Mouse (Mus musculus): Measurements from ENCODE around the gene A530032D15Rik. TPM values are rescaled to one million over a fixed set of nuclear protein-coding genes. Genes with fewer than 3 reads are reported as not detected.
"Not testable (repeated sequence)": the region's sequence is repeated elsewhere in the genome, so short reads cannot be mapped to it uniquely, and the experiment has no call there.

Gene A530032D15Rik
- polyA plus RNA-seq (2015; fragmentation: Nextera tagmentation; extraction: Ambion mirVana): not detected in 2 replicates

GRCm38 (mm10) chr1:85109753-85110152 lies at the start of gene A530032D15Rik:
Gene A530032D15Rik, minus strand, starts transcription at chr1:85109853.
- not testable (repeated sequence) for H3K4me1 ChIP-seq (replicated peaks); ATAC-seq (ENCODE audit: low FRiP score); H3K27me3 ChIP-seq; H3K4me3 ChIP-seq; H3K27ac ChIP-seq; H3K36me3 ChIP-seq; H3K9ac ChIP-seq; H3K4me2 ChIP-seq
- no CpG with 5 or more reads among the region's 7 CpGs for WGBS
- peaks cover 15% of the 10 kb centered on the region for H3K9me3 ChIP-seq

GRCm38 (mm10) chr1:85155151-85155550 lies 45.5 kb upstream of the A530032D15Rik start:
- H3K9me3 ChIP-seq; ATAC-seq (ENCODE audit: low FRiP score); H3K27me3 ChIP-seq; H3K4me1 ChIP-seq (replicated peaks); H3K4me3 ChIP-seq; H3K36me3 ChIP-seq; H3K27ac ChIP-seq; H3K9ac ChIP-seq; H3K4me2 ChIP-seq: not testable (repeated sequence)
- WGBS: 77% methylated on average over 4 of the region's 5 CpGs

- 94% methylated on average over 20 of the region's 22 CpGs for WGBS
- H3K36me3 ChIP-seq; ATAC-seq (ENCODE audit: low FRiP score); H3K9me3 ChIP-seq; H3K9ac ChIP-seq; H3K4me1 ChIP-seq (replicated peaks); H3K4me3 ChIP-seq; H3K4me2 ChIP-seq; H3K27ac ChIP-seq; H3K27me3 ChIP-seq: not testable (repeated sequence)
These were observed 24.0 kb upstream of the A530032D15Rik start for GRCm38 (mm10) chr1:85133671-85134070.

GRCm38 (mm10) chr1:85121841-85122240 lies 12.2 kb upstream of the A530032D15Rik start:
- ATAC-seq (ENCODE audit: low FRiP score); H3K9ac ChIP-seq; H3K36me3 ChIP-seq; H3K27me3 ChIP-seq; H3K9me3 ChIP-seq; H3K27ac ChIP-seq; H3K4me2 ChIP-seq; H3K4me3 ChIP-seq; H3K4me1 ChIP-seq (replicated peaks): not testable (repeated sequence)
- 92% methylated on average over 4 of the region's 4 CpGs for WGBS

GRCm38 (mm10) chr1:85118341-85118740 lies 8.7 kb upstream of the A530032D15Rik start:
- not testable (repeated sequence) for ATAC-seq (ENCODE audit: low FRiP score); H3K27ac ChIP-seq; H3K9ac ChIP-seq

GRCm38 (mm10) chr1:85117537-85117936 lies 7.9 kb upstream of the A530032D15Rik start:
- not testable (repeated sequence) for H3K36me3 ChIP-seq; H3K9ac ChIP-seq; ATAC-seq (ENCODE audit: low FRiP score); H3K9me3 ChIP-seq; H3K4me2 ChIP-seq; H3K27me3 ChIP-seq; H3K4me3 ChIP-seq; H3K27ac ChIP-seq; H3K4me1 ChIP-seq (replicated peaks)
- WGBS: 64% methylated on average over 4 of the region's 6 CpGs

More at GRCm38 (mm10) chr1:85118341-85118740, 8.7 kb upstream of the A530032D15Rik start:
- H3K27me3 ChIP-seq; H3K4me2 ChIP-seq; H3K4me1 ChIP-seq (replicated peaks); H3K36me3 ChIP-seq; H3K4me3 ChIP-seq; H3K9me3 ChIP-seq: not testable (repeated sequence)
- WGBS: 88% methylated on average over 6 of the region's 6 CpGs

GRCm38 (mm10) chr1:85114666-85115402 lies 5.2 kb upstream of the A530032D15Rik start:
- ATAC-seq (ENCODE audit: low FRiP score): not testable (repeated sequence)
- WGBS: 52% methylated on average over 6 of the region's 6 CpGs

GRCm38 (mm10) chr1:85114078-85114477 lies 4.4 kb upstream of the A530032D15Rik start:
- not testable (repeated sequence) for H3K4me1 ChIP-seq (replicated peaks); H3K36me3 ChIP-seq; H3K4me3 ChIP-seq; H3K9ac ChIP-seq; H3K27me3 ChIP-seq; H3K27ac ChIP-seq; H3K4me2 ChIP-seq
- 81% methylated on average over 3 of the region's 3 CpGs for WGBS
- H3K9me3 ChIP-seq: peaks cover 15% of the 10 kb centered on the region
- ATAC-seq (ENCODE audit: low FRiP score): peak; percentile 39; the same call in 1 of the 2 replicates

More at GRCm38 (mm10) chr1:85114666-85115402, 5.2 kb upstream of the A530032D15Rik start:
- H3K4me3 ChIP-seq; H3K36me3 ChIP-seq; H3K27ac ChIP-seq; H3K27me3 ChIP-seq; H3K9ac ChIP-seq; H3K4me1 ChIP-seq (replicated peaks); H3K4me2 ChIP-seq: not testable (repeated sequence)
- peaks cover 15% of the 10 kb centered on the region for H3K9me3 ChIP-seq

- WGBS: 76% methylated on average over 2 of the region's 5 CpGs
- not testable (repeated sequence) for ATAC-seq (ENCODE audit: low FRiP score)
These were observed 3.2 kb upstream of the A530032D15Rik start for GRCm38 (mm10) chr1:85112889-85113288.

GRCm38 (mm10) chr1:85112266-85112665 lies 2.6 kb upstream of the A530032D15Rik start:
- WGBS: 92% methylated on average over 7 of the region's 7 CpGs
- not testable (repeated sequence) for H3K27ac ChIP-seq; H3K4me1 ChIP-seq (replicated peaks); H3K36me3 ChIP-seq; H3K9ac ChIP-seq; H3K4me2 ChIP-seq; ATAC-seq (ENCODE audit: low FRiP score); H3K4me3 ChIP-seq; H3K27me3 ChIP-seq
- H3K9me3 ChIP-seq: peaks cover 13% of the 10 kb centered on the region

More at GRCm38 (mm10) chr1:85112889-85113288, 3.2 kb upstream of the A530032D15Rik start:
- H3K4me1 ChIP-seq (replicated peaks); H3K27me3 ChIP-seq; H3K27ac ChIP-seq; H3K4me3 ChIP-seq; H3K36me3 ChIP-seq; H3K9ac ChIP-seq; H3K4me2 ChIP-seq: not testable (repeated sequence)
- H3K9me3 ChIP-seq: peaks cover 15% of the 10 kb centered on the region

GRCm38 (mm10) chr1:85111572-85111971 lies 1.9 kb upstream of the A530032D15Rik start:
- H3K9me3 ChIP-seq: peaks cover 13% of the 10 kb centered on the region
- H3K27ac ChIP-seq; H3K4me1 ChIP-seq (replicated peaks); ATAC-seq (ENCODE audit: low FRiP score); H3K4me3 ChIP-seq; H3K36me3 ChIP-seq; H3K27me3 ChIP-seq; H3K4me2 ChIP-seq; H3K9ac ChIP-seq: not testable (repeated sequence)
- 71% methylated on average over 10 of the region's 10 CpGs for WGBS

- not testable (repeated sequence) for H3K27ac ChIP-seq; ATAC-seq (ENCODE audit: low FRiP score)
- 85% methylated on average over 3 of the region's 3 CpGs for WGBS
These were observed 1.2 kb upstream of the A530032D15Rik start for GRCm38 (mm10) chr1:85110876-85111275.

GRCm38 (mm10) chr1:85106013-85106412 lies 3.6 kb downstream of the A530032D15Rik start:
- H3K27ac ChIP-seq: not testable (repeated sequence)

More at GRCm38 (mm10) chr1:85110876-85111275, 1.2 kb upstream of the A530032D15Rik start:
- H3K9me3 ChIP-seq: peaks cover 13% of the 10 kb centered on the region
- not testable (repeated sequence) for H3K36me3 ChIP-seq; H3K4me2 ChIP-seq; H3K4me3 ChIP-seq; H3K4me1 ChIP-seq (replicated peaks); H3K9ac ChIP-seq; H3K27me3 ChIP-seq

More at GRCm38 (mm10) chr1:85106013-85106412, 3.6 kb downstream of the A530032D15Rik start:
- H3K4me1 ChIP-seq (replicated peaks); ATAC-seq (ENCODE audit: low FRiP score); H3K4me3 ChIP-seq; H3K36me3 ChIP-seq; H3K9me3 ChIP-seq; H3K27me3 ChIP-seq; H3K9ac ChIP-seq; H3K4me2 ChIP-seq: not testable (repeated sequence)
- 76% methylated on average over 5 of the region's 6 CpGs for WGBS

All from hindbrain, embryonic 13.5 days (tissue).